Mouse (Mus musculus) cerebellum, postnatal 4 days (tissue): ENCODE results near the gene Gm45785.

Experiments used
- DNase-seq, 2 experiments: peaks; one replicate each; pipeline ENCODE4 v3.0.0; 2022; ENCODE audit warnings: low spot score in 2 of 2, mixed read lengths in 1 of 2

Gene Gm45785

GRCm38 (mm10) chr7:140857550-140858505, 1.7 kb upstream of the Gm45785 start, which contains the start of gene Bet1l:
TSS of gene Bet1l (minus strand) at chr7:140857577.
- DNase-seq: peak in 1 of 2 experiments; percentile 16

- peak; percentile 70 to 79 for DNase-seq
Observed at GRCm38 (mm10) chr7:140856785-140857549, 836 bp upstream of the Gm45785 start, which contains the start of gene Ric8a. TSS of gene Ric8a (plus strand) at chr7:140856957.

- DNase-seq: no peak
Observed at GRCm38 (mm10) chr7:140855181-140855580, 950 bp downstream of the Gm45785 start.

GRCm38 (mm10) chr7:140854483-140854882, 1.6 kb downstream of the Gm45785 start:
- DNase-seq: no peak

- DNase-seq: no peak
Observed at GRCm38 (mm10) chr7:140853386-140853785, 2.7 kb downstream of the Gm45785 start.

GRCm38 (mm10) chr7:140851916-140852315, 4.2 kb downstream of the Gm45785 start:
- no peak for DNase-seq

- peak in 1 of 2 experiments; percentile 19 for DNase-seq
Observed at GRCm38 (mm10) chr7:140848591-140848990, 7.5 kb downstream of the Gm45785 start.

GRCm38 (mm10) chr7:140847755-140848580, 8.2 kb downstream of the Gm45785 start, which contains the start of gene Odf3:
TSS of gene Odf3 (plus strand) at chr7:140847805.
- DNase-seq: peak; percentile 24 to 26

- DNase-seq: no peak
Observed at GRCm38 (mm10) chr7:140846676-140847075, 9.5 kb downstream of the Gm45785 start.

GRCm38 (mm10) chr7:140845683-140846082, 10.4 kb downstream of the Gm45785 start:
- DNase-seq: no peak

- peak; percentile 90 to 92 for DNase-seq
Observed at GRCm38 (mm10) chr7:140844905-140845665, 11.0 kb downstream of the Gm45785 start, which contains the start of gene Scgb1c1. TSS of gene Scgb1c1 (plus strand) at chr7:140845547.

- no peak for DNase-seq
Observed at GRCm38 (mm10) chr7:140843806-140844205, 12.3 kb downstream of the Gm45785 start.

GRCm38 (mm10) chr7:140840750-140841735, 15.1 kb downstream of the Gm45785 start:
- DNase-seq: no peak

GRCm38 (mm10) chr7:140839556-140839955, 16.6 kb downstream of the Gm45785 start:
- DNase-seq: no peak

- DNase-seq: no peak
Observed at GRCm38 (mm10) chr7:140836243-140837115, 19.7 kb downstream of the Gm45785 start.

GRCm38 (mm10) chr7:140835758-140836087, 20.4 kb downstream of the Gm45785 start:
- DNase-seq: no peak

- no peak for DNase-seq
Observed at GRCm38 (mm10) chr7:140834968-140835757, 21.0 kb downstream of the Gm45785 start, which contains the start of gene Urah. TSS of gene Urah (plus strand) at chr7:140835018.
